Mouse (Mus musculus): ENCODE data around the gene Capns2.

Capns2 gene

GRCm38 (mm10) chr8:92906553-92906952 is 5.3 kb downstream of the Capns2 start:
- DNase-seq (ENCODE audit: low read depth, low spot score), result no peak

- DNase-seq (ENCODE audit: low read depth, low spot score), result no peak
These were observed 7.2 kb downstream of the Capns2 start for GRCm38 (mm10) chr8:92908448-92908847.

GRCm38 (mm10) chr8:92911477-92911876 is 10.3 kb downstream of the Capns2 start:
- no peak for DNase-seq (ENCODE audit: low read depth, low spot score)

GRCm38 (mm10) chr8:92913396-92913795 is 12.2 kb downstream of the Capns2 start:
- no peak for DNase-seq (ENCODE audit: low read depth, low spot score)

GRCm38 (mm10) chr8:92916082-92916481 is 14.9 kb downstream of the Capns2 start:
- no peak for DNase-seq (ENCODE audit: low read depth, low spot score)

- no peak for DNase-seq (ENCODE audit: low read depth, low spot score)
These were observed 20.6 kb downstream of the Capns2 start for GRCm38 (mm10) chr8:92921768-92922167.

- no peak for DNase-seq (ENCODE audit: low read depth, low spot score)
These were observed 27.8 kb downstream of the Capns2 start for GRCm38 (mm10) chr8:92928986-92929385.

GRCm38 (mm10) chr8:92938056-92938455 is 36.8 kb downstream of the Capns2 start:
- DNase-seq (ENCODE audit: low read depth, low spot score), result no peak

GRCm38 (mm10) chr8:92949071-92949470 is 47.9 kb downstream of the Capns2 start:
- no peak for DNase-seq (ENCODE audit: low read depth, low spot score)

- no peak for DNase-seq (ENCODE audit: low read depth, low spot score)
These were observed 49.6 kb downstream of the Capns2 start for GRCm38 (mm10) chr8:92950639-92951371.

Data from c-Kit-negative CD71-positive TER-119-positive erythroid progenitor cells, embryonic 14.5 days (primary cell).